Mouse (Mus musculus) retina, postnatal 1 day (tissue): ENCODE data around the gene Bloc1s5.

Source experiments
- DNase-seq: peaks from one replicate; pipeline ENCODE4 v3.0.0-alpha.2; 2012

Bloc1s5 gene

DNA sequence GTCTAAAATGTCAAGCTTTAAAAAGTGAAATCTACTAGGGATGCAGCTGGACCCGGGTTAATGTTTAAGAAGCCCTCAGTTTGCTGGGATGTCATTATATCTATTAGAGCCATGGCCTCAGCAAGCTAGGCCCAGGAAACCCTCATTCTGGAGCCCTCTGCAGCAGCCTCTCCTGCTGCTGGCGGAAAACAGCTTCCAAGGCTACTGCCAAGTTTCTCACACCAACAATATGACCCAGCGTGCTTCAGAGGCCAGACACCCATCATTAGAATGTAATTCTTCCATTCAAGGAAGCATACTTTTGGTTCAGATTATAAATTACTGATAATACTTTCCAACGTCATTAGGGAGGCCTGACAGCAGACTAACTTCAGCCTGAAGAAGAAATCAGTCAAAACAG is 18.0 kb downstream of the Bloc1s5 start:
- DNase-seq, result no peak

DNA sequence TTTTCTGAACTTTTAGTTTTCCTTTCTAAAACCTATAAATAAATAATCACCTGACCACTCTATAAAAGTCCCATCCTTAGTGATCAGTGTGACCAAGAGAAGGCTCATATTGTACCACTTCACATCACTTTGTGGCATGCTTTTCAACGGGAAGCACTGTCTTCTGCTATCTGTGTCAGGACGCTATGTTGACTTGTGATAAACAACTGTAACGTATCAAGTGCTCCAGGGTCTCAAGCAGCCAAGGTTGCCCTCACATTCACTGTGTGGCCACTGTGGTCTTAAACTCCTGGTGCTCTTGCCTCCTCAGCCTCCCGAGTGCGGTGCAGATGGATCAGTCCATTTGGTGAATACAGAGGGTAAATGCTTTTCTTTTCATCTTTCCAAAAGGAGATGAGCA is 19.3 kb downstream of the Bloc1s5 start:
- no peak for DNase-seq

DNA sequence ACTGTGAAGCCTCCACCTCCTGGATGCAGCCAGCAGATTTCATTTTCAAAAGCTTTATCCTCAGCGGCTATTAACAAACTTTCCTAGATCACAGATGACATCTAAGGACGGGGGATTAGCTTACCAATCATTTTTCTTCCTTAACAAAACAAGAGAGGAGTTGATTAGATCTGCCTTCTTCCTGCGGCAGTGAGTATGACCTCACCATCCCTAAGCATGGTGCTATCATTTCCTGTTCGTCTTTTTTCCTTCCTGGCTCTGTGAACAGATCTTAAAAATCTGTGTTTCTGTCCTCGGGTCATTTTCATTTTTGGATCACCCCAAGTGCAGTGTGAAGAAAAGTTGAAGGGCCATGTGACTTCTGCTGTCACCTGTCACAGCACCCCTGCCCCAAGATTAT is 20.6 kb downstream of the Bloc1s5 start:
- no peak for DNase-seq

DNA sequence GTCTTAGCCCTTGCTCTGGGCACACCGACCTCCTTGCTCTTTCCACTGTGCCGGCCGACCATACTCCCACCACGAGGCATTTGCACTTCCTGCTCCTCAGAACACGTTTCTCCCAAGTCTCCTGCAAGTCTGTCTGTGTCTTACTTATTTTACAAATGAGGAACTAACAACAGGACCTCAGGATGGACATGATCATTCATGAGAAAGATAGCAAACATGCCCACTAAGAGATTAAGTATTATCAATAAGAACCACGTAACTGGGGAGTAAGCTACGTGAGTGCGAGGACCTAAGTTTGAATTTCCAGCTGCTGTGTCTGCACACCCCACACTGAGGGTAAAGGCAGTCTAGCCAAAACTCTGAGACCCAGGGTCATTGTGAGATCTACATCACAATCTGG is 21.3 kb downstream of the Bloc1s5 start:
- DNase-seq, result no peak

DNA sequence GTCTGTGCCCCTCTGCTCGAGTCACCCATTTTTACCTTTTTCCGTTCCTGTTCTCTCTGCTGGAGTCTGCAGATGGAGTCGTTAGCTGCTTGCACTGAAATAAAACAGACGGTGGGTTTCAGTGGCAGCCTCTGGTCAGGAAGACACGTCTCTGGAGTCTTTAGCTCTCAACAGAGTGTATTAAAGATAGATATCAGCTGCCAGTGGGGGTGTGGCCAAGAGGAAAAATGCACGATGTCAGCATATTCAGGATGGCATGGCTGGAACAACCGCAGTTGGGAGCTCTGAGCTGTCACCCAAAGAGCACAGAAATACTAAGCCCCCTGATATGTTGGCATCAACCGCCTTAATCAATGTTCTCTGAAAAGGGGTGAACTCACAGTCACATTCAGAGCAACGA is 22.3 kb downstream of the Bloc1s5 start:
- DNase-seq, result no peak

DNA sequence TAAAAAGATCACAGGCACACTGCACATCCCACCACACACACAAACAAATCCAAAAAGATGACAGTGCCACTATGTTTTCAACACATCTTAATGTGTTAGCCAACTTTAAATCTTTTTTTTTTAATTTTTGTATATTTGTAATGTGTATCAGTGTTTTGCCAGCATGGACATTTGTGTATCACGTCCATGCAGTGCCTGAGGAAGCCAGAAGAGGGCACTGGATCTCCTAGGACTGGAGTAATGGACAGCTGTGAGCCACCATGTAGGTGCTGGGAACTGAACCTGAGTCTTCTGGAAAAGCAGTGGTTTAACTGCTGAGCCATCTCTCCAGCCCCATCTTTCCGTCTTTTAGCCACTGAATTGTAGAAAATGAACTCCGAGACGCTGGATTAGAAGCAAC is 22.7 kb downstream of the Bloc1s5 start:
- DNase-seq, result no peak

DNA sequence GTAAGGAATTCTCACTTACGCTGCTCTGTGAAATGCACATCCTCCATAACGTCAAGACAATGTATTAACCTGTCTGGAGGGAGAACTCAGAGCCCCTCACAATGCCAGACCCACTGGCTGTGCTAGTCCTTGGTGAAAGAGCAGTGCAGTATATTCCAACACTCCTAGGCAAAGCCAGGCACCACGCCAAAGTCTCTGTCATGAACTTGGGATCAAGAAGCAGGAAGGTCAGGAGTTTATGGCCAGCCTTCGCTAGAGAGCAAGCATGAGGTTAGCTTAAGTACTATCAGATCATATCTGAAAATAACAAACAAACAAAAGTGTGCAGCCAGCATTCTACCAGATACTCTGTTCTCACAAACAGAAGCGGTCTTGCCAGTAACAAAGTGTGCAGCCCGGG is 24.6 kb downstream of the Bloc1s5 start:
- DNase-seq, result no peak

DNA sequence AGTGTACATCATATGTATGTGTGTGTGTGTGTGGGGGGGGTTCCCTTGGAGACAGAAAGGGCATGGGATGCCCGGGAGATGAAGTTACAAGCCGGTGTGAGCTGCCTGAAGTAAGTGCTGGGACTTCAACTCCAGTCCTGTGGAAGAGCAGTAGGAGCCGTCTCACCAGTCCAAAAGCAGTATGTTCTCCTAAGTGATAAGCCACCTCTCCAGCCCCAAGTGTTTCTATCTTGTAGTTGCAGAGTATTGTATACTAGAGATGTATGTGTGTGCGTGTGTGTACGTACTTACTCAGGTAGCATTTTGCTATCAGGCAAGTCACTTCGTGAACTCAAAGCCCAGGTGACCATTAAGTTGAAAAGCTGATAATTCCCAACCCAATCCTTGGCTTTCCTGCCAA is 27.8 kb downstream of the Bloc1s5 start:
- no peak for DNase-seq

DNA sequence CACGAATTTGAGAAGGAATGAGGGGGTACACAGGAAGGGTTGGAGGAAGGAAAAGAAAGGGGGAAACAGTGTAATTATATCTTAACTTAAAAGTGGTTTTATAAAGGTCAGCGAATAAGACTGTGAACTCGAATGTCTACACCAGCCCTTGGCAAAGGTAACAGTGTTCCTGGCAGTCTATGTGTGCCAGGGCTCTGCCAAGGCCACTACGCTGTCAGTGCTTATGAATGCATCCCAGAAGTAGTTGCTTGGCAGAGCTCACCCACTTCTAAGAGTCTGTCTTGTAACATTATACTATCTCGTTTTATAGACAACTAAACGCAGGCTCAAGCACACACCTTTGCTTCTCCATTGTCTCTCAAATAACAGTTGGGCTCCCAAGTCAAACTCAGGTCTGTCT is 29.6 kb downstream of the Bloc1s5 start:
- no peak for DNase-seq

DNA sequence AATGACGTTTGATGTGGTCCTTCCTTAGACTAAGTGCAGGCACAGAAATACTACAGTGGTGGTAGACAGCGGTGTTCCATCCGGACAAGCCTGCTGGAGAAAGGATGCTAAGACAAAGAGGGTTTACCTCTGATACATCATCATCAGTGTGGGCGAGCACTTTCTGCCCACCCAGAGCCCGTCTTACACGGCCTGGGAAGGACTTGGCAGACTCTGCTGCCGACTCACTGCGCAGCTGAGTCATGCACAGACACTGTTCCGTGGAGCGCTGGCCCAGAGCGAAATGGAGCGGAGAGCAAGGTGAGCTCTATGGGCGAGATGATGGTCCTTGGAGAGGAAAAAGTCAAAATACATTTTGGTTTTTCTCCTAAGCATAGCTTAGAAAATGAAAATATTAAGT is 31.9 kb downstream of the Bloc1s5 start:
- DNase-seq, result no peak

DNA sequence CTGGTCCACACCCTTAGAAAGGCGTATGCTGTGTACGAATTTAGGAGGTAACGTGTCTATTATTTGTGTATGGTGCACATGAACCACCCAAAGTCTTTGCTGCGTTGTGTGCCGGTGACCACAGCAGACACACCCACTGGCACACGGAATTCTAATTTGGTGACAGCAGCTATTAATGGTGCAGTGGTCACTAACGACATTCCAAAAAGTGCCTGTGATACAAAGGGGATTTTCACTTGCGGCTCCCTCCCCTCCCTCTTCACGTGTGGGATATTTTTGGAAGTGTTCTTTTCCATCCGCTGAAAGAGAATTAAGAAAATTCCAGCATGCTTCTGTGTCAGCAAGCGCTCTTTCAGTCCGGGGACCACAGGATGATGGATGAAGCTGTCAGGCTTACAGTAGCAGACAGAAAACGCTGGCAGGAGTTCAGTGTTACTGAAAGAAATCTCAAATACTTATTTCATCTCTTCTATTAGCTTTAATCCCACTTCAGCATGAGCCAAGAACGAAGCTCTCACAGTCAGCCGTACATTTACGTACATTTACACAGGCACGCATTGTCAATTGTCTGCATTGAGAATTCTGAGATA is 32.6 kb downstream of the Bloc1s5 start:
- DNase-seq, result no peak

DNA sequence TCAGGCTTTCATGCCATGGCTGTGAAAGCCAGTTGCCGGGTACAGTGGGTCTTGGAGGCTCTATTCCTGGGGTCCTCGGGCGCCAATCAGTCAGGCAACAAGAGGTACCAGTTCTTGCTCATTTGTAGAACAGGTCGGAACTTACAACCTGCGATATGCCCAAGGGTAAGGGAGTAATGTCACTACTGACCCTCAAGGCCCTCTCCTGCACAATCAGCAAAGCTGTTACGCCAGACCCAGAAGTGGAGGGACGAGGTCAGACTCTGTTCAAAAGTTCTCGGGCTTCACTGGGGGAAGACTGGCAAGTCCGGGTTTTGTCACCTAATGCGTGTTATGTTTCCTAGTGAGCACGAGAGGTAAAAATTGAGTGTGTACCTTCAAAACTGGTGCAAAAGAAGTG is 34.1 kb downstream of the Bloc1s5 start:
- no peak for DNase-seq

DNA sequence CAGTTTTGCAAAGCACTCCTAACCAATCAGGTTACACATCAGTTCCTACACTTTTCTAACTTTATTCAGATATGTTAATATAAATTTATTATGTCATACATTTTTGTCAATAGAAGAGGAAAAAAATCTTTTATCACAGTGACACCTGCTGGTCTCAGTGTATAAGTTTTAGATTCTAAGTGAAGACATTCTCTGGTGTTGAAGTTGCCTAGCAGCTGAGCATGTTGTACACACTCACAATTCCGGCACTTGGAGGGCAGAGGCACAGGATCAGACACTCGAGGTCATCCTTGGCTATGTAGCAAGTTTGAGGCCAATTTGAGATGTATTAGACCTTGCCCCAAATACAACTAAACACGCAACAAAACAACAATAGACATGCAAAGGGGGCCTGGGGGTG is 37.8 kb downstream of the Bloc1s5 start:
- peak; percentile 32 for DNase-seq

DNA sequence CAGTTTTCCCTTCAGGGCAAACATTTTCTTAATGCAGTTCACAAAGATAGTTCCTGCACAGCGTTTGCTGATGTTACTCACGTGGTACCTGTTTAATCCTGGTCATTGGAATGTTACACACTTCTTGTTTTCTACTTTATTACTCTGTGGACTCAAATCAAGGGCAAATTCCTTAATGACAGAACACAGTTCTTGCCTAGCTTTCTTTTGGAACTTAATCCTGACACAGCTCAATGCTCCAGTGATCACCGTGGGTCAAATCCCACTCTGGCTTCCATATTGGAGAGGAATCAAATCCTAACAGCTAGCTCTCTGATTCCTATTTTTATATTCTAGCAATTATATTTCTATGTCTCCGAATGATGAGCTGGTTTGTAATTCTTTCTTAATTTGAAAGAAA is 38.4 kb downstream of the Bloc1s5 start:
- no peak for DNase-seq

DNA sequence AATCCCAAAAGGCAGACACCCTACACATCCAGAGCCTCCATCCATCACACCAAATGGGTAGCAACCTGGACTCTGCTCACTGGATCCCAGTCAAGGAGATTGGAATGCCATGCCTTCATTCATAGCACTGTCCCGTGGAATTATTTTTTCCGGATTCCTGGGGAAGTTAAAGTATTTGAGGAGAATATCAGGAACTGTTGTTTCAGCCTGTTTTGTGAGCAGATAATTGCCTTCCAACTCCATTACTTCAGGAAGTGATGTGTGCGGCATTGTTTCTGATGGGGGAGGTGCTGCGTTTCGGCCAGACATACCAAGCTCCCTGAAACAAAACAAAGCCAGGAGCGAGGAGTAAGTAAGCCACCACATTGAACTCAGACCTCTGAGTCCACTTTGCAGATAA is 41.8 kb downstream of the Bloc1s5 start:
- no peak for DNase-seq

DNA sequence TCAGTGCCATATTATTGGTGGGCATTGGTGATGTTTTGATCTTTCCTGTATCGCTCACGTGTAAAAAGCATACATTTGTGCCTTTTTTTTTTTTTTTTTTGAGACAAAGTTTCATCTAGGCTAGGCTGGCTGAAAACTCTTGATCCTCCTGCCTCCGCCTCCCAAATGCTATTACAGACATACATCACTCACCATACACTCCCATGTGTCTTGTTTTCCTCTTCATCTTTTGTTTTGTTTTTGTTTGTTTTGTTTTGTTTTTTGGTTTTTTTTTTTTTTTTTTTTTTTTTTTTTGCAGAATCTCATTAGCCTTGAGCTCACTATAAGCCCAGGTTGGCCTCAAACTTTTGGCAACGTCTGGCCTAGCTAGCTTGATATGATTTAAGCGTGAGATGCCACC is 47.6 kb downstream of the Bloc1s5 start:
- DNase-seq, result no peak

DNA sequence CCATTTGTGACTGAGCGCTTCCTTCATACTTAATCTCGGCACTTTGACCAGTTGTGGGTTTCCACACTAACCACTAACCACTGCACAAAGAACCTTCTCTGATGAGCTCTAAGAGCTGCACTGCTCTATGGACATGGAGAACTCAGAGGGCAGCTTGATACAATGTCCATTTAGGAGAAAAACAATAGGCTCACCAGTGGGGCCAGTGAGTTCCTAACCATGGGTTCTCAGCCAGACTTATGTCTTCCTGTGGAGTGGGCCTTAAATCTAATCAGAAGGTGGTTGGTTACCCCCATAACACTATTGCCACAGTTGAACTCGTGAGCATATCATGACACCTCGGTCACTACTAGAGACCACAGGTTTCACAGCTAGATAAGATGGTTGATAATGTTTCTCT is 48.5 kb downstream of the Bloc1s5 start:
- no peak for DNase-seq

DNA sequence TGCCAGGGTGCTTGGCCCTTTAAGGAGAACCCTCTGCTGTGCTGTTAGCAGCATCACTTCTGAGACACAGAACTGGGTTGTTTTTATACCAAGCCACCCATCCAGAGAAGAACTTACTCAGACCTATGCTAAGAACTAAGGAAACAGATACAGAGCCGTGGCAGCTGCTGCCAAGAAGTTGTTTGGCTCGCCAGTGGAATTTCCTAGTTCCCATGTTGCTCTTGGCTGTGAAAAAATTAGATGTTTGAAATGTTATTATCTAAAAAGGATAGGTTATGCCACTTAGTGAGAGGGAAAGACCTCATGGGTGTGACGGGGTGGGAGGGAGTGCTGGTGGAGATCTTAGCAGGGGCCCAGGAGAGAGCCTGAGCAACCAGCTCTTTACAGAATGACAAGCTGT is 52.1 kb downstream of the Bloc1s5 start:
- DNase-seq, result no peak

DNA sequence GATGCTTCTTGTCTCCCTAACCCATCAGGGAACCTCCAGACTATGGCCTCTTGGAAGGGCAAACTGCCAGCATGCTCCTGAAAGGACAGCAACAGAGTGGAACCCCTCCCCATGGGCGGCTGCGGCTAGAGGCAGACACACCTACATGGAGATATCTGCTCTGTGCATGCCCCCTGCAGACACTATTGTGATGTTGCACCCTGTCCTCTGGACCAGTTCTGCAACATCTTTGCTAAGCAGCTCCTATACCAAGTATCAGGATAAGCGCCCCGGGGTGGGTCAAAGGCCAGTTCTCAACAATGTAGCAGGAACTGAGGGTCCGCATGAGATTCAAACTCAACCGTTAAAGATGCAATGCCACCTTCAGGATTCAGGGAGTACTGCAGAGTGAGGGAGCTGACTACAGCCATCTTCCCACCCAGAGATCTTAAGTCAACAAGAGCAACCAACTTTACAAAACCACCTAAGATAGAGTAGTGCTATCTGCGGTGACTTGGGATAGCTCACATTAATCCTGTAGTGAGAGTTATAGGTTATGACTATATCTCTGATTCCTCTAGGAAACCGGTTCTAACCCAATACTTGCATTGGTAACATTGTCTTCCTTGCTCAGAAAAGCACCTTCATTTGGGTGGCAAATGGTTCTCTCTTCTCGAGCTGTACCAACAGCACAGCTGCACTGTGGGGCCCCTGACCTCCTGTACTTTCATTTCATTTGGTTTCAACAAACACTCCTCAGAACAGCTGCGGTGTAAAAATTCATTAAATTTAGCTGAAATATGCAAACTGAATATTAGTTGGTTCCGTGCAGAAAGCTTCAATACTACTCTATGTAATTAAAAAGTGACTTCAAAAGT is 54.1 kb downstream of the Bloc1s5 start:
- peak; percentile 48 for DNase-seq

DNA sequence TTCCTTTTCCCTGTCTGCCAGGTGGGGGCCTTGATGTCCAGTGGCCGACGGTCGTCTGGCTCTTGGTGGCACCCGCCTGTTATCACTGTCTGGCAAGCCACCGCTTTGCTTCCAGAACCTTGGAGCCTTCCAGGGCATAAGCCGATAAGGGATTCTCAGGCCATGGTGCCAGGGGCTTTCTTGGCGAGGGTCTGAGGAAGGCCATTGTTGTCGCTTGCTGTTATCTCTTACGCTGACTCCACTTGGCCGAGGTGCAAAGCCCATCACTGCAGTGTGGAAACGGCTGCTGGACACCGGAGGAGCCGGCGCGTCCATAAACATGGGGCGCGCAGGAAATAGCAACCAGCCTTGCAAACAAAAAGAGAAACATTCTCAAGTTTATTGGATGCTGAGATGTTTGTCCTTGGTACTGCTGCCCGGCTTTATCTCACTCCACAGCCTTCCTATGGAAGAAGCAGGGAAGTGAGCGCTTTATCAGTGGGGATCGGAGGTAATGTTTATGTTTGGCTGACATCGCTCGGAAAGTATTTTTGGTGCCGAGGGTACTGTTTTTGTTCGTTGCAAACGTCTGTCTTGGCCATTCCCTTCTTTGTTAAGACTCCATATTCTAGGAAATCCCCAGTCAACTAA is 54.8 kb downstream of the Bloc1s5 start:
- no peak for DNase-seq

DNA sequence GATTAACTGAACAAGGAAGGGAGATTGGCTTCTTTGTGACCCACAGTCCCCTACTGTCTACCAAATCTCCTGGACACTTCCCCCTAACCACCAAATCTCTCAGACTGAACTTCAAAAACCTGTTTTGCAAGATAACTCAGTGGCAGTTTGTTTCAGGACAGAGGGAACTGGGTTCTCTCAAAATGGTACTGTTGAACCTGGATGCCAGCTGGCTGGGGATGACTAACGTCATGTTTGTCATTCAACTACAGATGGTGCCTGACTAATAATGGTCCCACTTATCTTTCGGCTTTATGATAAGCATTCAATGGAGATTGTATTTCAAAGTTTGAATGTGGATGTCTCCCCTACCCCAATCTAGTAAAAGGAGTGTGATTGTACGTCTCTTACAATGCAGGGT is 60.2 kb downstream of the Bloc1s5 start:
- no peak for DNase-seq

DNA sequence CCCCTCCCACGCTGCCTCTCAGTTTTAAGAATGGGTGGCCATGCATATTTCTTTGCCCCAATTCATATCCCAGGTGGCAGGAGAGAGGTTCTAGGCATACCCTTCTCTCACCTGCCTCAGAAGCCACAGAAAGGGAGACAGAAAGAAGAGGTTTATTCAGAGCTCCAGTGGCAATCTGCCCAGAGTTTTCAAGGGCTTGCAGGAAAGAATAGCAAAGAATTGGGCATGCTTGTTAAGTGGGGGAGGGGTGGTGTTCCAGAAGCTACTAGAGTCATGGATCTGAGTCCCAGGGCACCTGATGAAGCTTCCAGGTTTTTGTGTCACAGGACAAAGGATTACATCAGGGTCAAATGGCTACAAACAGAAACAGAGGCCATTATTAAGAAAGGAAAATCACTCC is 61.6 kb downstream of the Bloc1s5 start:
- no peak for DNase-seq

DNA sequence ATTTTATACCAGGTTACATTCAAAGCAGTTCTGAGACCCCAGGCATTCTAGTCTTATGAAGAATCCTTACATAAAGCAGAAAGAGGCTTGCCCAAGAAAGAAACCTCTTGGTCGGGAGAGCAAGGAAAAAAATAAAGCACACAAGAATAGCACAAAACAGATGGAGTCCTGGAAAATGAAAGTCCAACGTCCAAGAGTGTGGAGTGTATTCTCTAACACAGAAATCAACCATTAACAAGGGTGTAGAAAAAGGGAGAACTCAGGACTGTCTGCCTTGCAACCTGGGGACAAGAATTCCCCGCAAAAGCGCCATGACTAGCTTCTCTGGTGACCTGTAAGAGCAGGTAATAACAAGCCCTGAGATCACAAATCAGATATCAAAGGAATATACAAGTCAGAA is 69.7 kb downstream of the Bloc1s5 start:
- no peak for DNase-seq

DNA sequence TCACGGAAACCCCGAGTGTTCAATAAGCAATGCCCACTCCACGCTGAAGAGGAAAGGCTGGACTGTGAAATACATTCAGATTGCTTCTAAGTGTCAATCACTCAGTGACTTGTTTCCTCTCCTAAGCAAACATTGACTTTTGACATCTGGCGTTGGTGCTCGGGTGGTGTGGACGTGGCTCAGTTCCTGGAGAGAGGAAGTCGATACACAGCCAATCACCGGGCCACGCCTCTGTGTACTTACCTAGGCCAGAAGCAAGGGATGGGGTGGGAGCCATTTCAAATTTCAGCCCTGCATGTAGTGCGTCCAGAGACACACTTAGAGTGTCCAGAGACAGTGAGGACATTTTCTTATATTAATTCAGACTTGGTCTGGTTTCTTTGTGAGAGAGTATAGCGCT is 80.3 kb downstream of the Bloc1s5 start:
- no peak for DNase-seq

DNA sequence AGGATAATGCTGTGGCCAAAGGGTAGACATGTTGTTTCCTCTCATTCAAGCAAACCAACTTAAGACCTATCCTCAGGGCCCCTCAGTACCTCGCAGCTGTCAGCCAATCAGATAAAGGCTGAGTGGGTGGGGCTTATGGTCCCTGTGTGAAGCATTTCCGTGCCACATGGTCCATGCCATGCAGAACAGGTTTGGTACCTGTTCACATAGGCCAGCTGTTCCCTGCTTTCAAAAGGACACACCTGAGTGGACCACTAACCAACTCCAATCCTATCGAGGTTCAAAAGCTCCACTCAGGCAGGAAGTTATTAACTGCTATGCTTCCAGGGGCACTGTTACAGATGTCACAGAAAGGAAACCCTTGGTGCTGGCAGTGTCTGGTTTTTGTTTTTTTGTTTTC is 80.7 kb downstream of the Bloc1s5 start:
- no peak for DNase-seq
